Mouse (Mus musculus): ENCODE results near the gene AC134908.4. TPM values are rescaled to one million over a fixed set of nuclear protein-coding genes. Genes with fewer than 3 reads are reported as not detected.

Gene AC134908.4
- polyA plus RNA-seq, 1 experiment from 2014 or later, result not detected

DNA sequence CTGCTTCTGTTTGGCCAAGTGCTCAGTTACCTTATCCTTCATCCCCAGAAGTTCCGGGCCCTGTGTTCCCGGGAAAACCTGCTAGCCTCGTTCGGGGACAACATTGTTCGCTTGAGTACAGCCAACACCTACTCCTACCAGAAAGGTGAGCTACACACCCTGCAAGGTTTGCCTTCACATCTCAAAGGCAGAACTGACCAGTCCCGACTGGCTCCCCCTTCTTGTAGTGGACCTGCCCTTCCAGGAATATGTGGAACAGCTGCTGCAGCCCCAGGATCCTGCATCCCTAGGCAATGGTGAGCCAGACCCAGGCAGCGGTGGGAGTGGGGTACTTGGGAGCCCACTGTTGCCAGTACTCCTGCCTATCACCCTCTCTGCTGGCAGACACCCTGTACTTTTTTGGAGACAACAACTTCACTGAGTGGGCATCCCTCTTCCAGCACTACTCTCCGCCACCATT is 34.1 kb upstream of the AC134908.4 start:
- peaks cover 63% of the 10 kb centered on the region for H3K4me1 ChIP-seq
- peaks cover 46% of the 10 kb centered on the region for H3K36me3 ChIP-seq
- peak overlapping the region; percentile 84 for H3K4me2 ChIP-seq (replicated peaks)
- 47% methylated on average over 8 of the region's 8 CpGs for WGBS
- peak overlapping the region; percentile 84 for H3K9ac ChIP-seq (replicated peaks)
- H3K9me3 ChIP-seq, result no peaks in the 10 kb centered on the region
- peak overlapping the region; percentile 91 for H3K27ac ChIP-seq (replicated peaks)
- peak overlapping the region; percentile 67 for H3K4me3 ChIP-seq
- no peak for ATAC-seq (ENCODE audit: low FRiP score, low read depth)
- H3K27me3 ChIP-seq, result no peaks in the 10 kb centered on the region

DNA sequence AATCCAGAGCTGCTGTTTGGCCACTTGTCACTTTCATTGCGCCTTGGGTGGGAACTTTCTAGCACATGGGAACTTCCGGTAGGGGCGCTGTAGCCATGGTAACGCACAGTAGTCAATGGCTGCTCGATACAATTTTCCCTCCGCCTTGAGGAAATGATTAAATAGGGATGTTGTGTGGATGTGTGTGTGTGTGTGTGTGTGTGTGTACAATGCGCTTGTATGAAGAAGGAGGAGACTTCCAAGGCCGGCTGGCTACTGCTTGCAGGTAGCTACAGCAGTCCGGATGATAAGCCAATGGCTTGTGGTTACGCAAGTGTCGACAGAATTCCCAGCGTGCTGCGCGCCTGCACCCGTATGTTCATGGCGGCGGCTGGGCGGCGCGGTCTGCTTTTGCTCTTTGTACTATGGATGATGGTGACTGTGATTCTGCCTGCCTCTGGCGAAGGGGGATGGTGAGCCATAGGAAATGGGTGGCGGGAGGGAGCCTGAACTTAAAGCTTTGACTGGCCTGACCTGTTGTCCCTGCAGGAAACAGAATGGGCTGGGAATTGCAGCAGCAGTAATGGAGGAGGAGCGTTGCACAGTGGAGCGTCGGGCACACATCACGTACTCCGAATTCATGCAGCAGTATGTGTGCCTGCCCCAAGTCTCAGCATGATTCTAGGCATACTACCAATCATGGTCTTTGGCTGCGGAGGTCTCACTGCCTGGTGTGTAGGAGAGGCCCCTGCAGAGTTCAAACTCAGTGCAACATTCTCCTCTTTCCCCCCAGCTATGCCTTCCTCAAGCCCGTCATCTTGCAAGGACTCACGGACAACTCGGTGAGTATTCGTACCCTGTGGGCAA is 33.5 kb upstream of the AC134908.4 start, which contains the start of gene Jmjd8:
TSS of gene Jmjd8 (plus strand) at position 156 of the 846 bp plus-strand sequence.
- peak; percentile 42 for ATAC-seq (ENCODE audit: low FRiP score, low read depth)
- under 1% methylated on average over 32 of the region's 32 CpGs for WGBS
- Histone ChIP-seq H3K9me3 (no peaks in the 10 kb centered on the region), H3K36me3 (peaks cover 46% of the 10 kb centered on the region), H3K4me1 (peaks cover 63% of the 10 kb centered on the region), H3K27me3 (no peaks in the 10 kb centered on the region), H3K4me3 (peak within 1 kb of the TSS; percentile 67), H3K4me2 (replicated peaks) (peak within 1 kb of the TSS; percentile 84), H3K9ac (replicated peaks) (peak within 1 kb of the TSS; percentile 84), H3K27ac (replicated peaks) (peak within 1 kb of the TSS; percentile 91)

DNA sequence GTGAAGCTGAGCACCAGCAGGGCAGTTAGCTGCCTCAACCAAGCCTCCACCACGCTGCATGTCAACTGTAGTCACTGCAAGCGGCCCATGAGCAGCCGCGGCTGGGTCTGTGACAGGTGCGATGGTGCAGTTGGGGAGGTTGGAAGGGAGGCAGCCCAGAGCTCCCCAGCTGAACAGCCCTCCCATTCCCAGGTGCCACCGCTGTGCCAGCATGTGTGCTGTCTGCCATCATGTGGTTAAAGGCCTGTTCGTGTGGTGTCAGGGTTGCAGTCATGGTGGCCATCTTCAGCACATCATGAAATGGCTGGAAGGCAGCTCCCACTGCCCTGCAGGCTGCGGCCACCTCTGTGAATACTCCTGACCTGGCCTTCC is 32.8 kb upstream of the AC134908.4 start:
- H3K27ac ChIP-seq (replicated peaks), result peak overlapping the region; percentile 91
- no peaks in the 10 kb centered on the region for H3K9me3 ChIP-seq
- H3K4me3 ChIP-seq, result peak overlapping the region; percentile 67
- 83% methylated on average over 8 of the region's 8 CpGs for WGBS
- peaks cover 60% of the 10 kb centered on the region for H3K4me1 ChIP-seq
- H3K4me2 ChIP-seq (replicated peaks), result peak overlapping the region; percentile 84
- peak overlapping the region; percentile 84; the same call in 1 of the 2 replicates for H3K9ac ChIP-seq (replicated peaks)
- ATAC-seq (ENCODE audit: low FRiP score, low read depth), result no peak
- H3K27me3 ChIP-seq, result no peaks in the 10 kb centered on the region
- H3K36me3 ChIP-seq, result peaks cover 46% of the 10 kb centered on the region

DNA sequence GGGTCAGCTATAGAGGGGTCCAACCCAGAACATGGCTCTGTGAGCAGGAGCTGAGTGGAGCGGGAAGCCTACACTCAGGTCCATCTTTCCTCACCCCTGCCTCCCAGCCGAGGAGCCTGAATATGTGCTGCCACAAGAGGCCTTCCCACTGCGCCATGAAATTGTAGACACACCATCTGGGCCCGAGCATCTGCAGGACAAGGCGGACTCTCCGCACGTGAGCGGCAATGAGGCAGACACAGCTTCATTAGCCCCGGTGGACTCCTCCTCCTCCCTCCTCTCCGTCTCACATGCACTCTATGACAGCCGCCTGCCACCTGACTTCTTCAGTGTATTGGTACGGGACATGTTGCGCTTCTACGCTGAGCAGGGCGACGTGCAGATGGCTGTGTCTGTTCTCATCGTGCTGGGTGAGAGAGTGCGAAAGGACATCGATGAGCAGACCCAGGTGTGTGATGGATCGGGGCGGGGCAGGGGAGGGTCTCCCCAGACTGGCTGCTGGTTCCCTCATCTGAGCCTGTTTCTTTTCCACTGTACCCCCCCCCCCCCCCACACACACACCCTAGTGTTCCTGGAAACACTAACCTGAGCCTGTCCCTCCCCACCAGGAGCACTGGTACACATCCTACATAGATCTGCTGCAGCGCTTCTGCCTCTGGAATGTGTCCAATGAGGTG is 32.2 kb upstream of the AC134908.4 start:
- Histone ChIP-seq H3K4me1 (peaks cover 63% of the 10 kb centered on the region), H3K9me3 (no peaks in the 10 kb centered on the region), H3K4me2 (replicated peaks) (peak overlapping the region; percentile 84; the same call in 1 of the 2 replicates), H3K36me3 (peaks cover 46% of the 10 kb centered on the region), H3K9ac (replicated peaks) (no peak overlapping the region), H3K4me3 (no peak overlapping the region; the same call in 1 of the 2 replicates), H3K27ac (replicated peaks) (peak overlapping the region; percentile 91; the same call in 1 of the 2 replicates), H3K27me3 (peaks cover under 1% of the 10 kb centered on the region; the same call in 1 of the 2 replicates)
- no peak for ATAC-seq (ENCODE audit: low FRiP score, low read depth)
- 93% methylated on average over 22 of the region's 22 CpGs for WGBS

DNA sequence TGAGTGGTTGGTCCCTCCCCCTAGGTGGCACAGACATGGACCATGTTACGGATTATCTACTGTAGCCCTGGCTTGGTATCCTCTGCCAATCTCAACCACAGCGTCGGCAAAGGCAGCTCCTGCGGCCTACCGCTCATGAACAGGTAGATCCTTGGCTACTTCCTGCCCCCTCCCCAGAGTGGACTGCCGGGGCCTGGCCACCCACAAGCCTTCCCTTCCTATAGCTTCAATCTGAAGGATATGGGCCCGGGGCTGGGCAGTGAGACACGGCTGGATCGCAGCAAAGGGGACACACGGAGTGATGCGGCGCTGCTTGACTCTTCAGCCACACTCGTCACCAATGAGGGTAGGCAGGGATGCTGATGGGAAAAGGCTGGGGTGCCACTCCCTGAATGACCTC is 31.6 kb upstream of the AC134908.4 start:
- H3K27me3 ChIP-seq, result peaks cover 5% of the 10 kb centered on the region; the same call in 1 of the 2 replicates
- no peak for ATAC-seq (ENCODE audit: low FRiP score, low read depth)
- WGBS, result 96% methylated on average over 13 of the region's 13 CpGs
- H3K27ac ChIP-seq (replicated peaks), result no peak overlapping the region
- H3K9ac ChIP-seq (replicated peaks), result no peak overlapping the region
- no peak overlapping the region for H3K4me3 ChIP-seq
- no peaks in the 10 kb centered on the region for H3K9me3 ChIP-seq
- no peak overlapping the region for H3K4me2 ChIP-seq (replicated peaks)
- peaks cover 63% of the 10 kb centered on the region for H3K4me1 ChIP-seq
- peaks cover 46% of the 10 kb centered on the region for H3K36me3 ChIP-seq

DNA sequence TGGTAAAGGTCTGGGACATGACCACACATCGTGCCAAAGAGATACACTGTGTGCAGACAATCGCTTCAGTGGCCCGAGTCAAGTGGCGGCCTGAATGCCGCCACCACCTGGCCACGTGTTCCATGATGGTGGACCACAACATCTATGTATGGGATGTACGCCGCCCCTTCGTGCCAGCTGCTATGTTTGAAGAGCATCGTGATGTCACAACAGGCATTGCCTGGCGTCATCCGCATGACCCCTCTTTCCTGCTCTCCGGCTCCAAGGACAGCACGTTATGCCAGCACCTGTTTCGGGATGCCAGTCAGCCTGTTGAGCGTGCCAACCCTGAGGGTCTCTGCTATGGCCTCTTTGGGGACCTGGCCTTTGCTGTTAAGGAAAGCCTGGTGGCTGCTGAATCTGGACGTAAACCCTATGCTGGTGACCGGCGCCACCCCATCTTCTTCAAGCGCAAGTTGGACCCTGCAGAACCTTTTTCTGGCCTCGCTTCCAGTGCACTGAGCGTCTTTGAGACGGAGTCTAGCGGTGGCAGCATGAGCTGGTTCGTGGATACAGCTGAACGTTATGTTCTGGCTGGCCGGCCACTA is 30.6 kb upstream of the AC134908.4 start:
- peaks cover 53% of the 10 kb centered on the region for H3K4me1 ChIP-seq
- H3K27ac ChIP-seq (replicated peaks), result no peak overlapping the region
- H3K4me3 ChIP-seq, result no peak overlapping the region
- H3K27me3 ChIP-seq, result peaks cover 5% of the 10 kb centered on the region; the same call in 1 of the 2 replicates
- H3K9me3 ChIP-seq, result no peaks in the 10 kb centered on the region
- H3K36me3 ChIP-seq, result peaks cover 40% of the 10 kb centered on the region
- 96% methylated on average over 27 of the region's 27 CpGs for WGBS
- no peak for ATAC-seq (ENCODE audit: low FRiP score, low read depth)
- H3K9ac ChIP-seq (replicated peaks), result no peak overlapping the region
- H3K4me2 ChIP-seq (replicated peaks), result no peak overlapping the region

DNA sequence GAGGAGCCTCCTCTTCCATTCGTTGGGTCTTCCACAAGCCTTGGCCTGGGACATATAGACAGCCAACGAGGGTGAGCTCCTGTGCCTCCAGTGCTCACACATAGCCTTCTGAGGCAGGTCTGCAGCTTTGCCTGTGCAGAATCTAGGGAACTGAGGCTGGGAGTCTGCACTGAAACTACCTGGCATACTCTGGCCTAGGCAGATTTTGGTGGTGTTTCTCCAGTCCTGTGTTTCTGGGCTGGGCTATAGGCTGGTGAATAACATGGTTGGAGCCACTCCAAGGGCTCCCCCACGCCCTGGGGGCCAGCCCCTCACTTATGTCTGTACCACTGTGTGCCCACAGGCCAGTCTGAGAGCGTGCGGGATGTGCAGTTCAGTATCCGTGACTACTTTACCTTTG is 29.9 kb upstream of the AC134908.4 start:
- Histone ChIP-seq H3K27ac (replicated peaks) (no peak overlapping the region), H3K9me3 (no peaks in the 10 kb centered on the region), H3K4me3 (no peak overlapping the region), H3K36me3 (peaks cover 32% of the 10 kb centered on the region), H3K4me1 (peaks cover 46% of the 10 kb centered on the region), H3K4me2 (replicated peaks) (peak overlapping the region; percentile 95; the same call in 1 of the 2 replicates), H3K27me3 (peaks cover 11% of the 10 kb centered on the region), H3K9ac (replicated peaks) (peak overlapping the region; percentile 33)
- 89% methylated on average over 6 of the region's 6 CpGs for WGBS
- ATAC-seq (ENCODE audit: low FRiP score, low read depth), result no peak

DNA sequence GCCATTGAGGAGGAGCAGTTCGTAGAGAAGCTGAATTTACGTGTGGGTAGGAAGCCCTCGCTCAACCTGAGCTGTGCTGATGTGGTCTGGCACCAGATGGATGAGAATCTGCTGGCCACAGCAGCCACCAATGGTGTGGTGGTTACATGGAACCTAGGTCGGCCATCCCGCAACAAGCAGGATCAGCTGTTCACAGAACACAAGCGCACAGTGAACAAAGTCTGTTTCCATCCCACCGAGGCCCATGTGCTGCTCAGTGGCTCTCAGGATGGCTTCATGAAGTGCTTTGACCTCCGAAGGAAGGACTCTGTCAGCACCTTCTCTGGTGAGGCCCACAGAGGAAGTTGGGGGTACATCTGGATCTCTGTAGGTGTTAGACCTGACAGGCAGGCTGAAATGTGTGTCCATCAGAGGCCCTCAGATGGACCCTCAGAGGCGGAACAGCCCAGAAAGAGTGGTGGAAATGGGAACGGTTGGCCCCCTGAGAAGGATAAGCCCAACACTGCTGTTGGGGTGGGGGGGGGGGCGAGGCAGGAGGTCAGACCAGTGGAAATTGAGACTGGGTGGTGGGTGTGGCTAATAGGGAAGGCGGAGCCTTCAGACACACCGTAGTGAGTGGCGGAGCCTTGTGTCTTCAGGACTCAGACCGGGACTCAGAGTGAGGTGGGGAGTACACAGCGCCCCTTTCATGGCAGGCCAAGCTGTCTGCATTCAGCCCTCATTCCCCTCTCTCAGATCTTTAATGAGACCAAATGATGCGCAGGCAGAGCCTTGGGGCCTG is 29.1 kb upstream of the AC134908.4 start:
- 76% methylated on average over 17 of the region's 17 CpGs for WGBS
- peak overlapping the region; percentile 75; the same call in 1 of the 2 replicates for H3K9ac ChIP-seq (replicated peaks)
- ATAC-seq (ENCODE audit: low FRiP score, low read depth), result no peak
- H3K27ac ChIP-seq (replicated peaks), result no peak overlapping the region
- peak overlapping the region; percentile 60 for H3K4me3 ChIP-seq
- peaks cover 39% of the 10 kb centered on the region for H3K4me1 ChIP-seq
- H3K36me3 ChIP-seq, result peaks cover 24% of the 10 kb centered on the region
- no peaks in the 10 kb centered on the region for H3K9me3 ChIP-seq
- peaks cover 19% of the 10 kb centered on the region for H3K27me3 ChIP-seq
- H3K4me2 ChIP-seq (replicated peaks), result peak overlapping the region; percentile 95

DNA sequence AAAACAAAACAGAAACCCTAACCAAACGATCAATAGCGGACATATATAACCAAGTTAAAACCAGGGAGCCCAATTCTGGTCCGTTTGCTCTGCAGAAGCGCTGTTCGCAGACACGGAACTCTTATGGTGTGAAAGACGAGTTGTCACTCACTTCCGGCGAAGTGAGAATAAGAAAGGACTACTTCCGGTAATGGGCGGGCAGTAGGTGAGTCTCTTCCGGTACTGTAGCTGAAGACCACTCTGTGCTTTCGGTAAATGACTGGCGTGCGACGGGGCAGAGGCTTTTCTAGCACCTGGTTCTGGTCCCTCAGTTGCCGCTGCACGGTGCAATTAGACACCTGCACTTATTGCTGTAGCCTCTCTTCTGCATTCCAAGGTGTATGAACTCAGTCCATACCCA is 28.0 kb upstream of the AC134908.4 start, which contains the start of gene Wdr24:
TSS of gene Wdr24 (plus strand) at position 176 of the 400 bp plus-strand sequence.
- Histone ChIP-seq H3K4me1 (peaks cover 41% of the 10 kb centered on the region), H3K9ac (replicated peaks) (peak within 1 kb of the TSS; percentile 75), H3K27ac (replicated peaks) (peak within 1 kb of the TSS; percentile 43; the same call in 1 of the 2 replicates), H3K27me3 (peaks cover 30% of the 10 kb centered on the region), H3K9me3 (no peaks in the 10 kb centered on the region), H3K36me3 (peaks cover 24% of the 10 kb centered on the region), H3K4me2 (replicated peaks) (peak within 1 kb of the TSS; percentile 95), H3K4me3 (peak within 1 kb of the TSS; percentile 60)
- WGBS, result under 1% methylated on average over 18 of the region's 18 CpGs
- peak; percentile 57 for ATAC-seq (ENCODE audit: low FRiP score, low read depth)

DNA sequence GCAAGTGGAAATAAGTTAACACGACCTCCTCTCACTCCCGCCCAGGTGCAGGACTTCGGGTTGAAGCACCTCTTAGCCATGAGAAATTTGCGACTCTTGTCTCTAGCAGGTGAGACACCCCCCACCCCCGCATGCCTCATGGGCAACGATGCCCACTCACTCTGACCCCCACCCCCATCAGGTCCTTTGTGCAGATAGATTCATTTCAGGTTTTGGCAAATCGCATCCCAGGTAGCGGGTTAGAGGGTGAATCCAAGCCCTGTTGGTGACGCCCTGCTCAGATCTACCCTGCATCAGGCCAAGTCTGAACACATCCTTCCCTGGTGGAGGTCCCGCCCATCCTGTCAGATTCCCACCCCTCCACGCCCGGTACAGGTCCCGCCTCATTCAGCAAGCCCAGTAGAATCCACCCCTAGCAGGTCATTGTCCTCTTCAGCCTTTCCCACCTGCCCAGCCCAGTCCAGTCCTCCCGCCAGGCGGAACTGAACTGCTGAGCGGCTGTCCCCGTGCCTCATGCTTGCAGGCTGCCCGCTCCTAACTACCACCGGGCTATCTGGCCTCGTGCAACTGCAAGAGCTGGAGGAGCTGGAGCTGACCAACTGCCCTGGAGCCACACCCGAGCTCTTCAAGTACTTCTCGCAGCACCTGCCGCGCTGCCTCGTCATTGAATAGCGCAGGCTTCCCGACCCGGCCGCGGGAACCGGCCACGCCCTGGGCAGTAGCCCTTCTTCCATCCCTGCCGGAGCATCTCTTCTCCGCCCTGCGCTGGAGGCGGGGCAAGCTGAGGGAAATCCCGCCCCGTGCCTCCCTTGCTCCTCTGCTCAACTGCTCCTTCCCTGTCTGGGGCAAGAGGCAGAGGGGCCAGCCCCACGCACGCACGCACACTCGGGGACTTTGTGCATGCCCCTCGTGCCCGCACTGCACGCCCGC is 23.7 kb upstream of the AC134908.4 start:
- H3K9me3 ChIP-seq, result no peaks in the 10 kb centered on the region
- peaks cover 18% of the 10 kb centered on the region for H3K4me1 ChIP-seq
- H3K36me3 ChIP-seq, result peaks cover 20% of the 10 kb centered on the region
- peak overlapping the region; percentile 42; the same call in 1 of the 2 replicates for H3K9ac ChIP-seq (replicated peaks)
- H3K27ac ChIP-seq (replicated peaks), result no peak overlapping the region
- 6% methylated on average over 46 of the region's 46 CpGs for WGBS
- no peak for ATAC-seq (ENCODE audit: low FRiP score, low read depth)
- H3K4me2 ChIP-seq (replicated peaks), result peak overlapping the region; percentile 35
- H3K27me3 ChIP-seq, result peaks cover 41% of the 10 kb centered on the region
- peak overlapping the region; percentile 7; the same call in 1 of the 2 replicates for H3K4me3 ChIP-seq
